Mouse (Mus musculus): ENCODE results near the gene Fam204a.

Gene Fam204a

DNA sequence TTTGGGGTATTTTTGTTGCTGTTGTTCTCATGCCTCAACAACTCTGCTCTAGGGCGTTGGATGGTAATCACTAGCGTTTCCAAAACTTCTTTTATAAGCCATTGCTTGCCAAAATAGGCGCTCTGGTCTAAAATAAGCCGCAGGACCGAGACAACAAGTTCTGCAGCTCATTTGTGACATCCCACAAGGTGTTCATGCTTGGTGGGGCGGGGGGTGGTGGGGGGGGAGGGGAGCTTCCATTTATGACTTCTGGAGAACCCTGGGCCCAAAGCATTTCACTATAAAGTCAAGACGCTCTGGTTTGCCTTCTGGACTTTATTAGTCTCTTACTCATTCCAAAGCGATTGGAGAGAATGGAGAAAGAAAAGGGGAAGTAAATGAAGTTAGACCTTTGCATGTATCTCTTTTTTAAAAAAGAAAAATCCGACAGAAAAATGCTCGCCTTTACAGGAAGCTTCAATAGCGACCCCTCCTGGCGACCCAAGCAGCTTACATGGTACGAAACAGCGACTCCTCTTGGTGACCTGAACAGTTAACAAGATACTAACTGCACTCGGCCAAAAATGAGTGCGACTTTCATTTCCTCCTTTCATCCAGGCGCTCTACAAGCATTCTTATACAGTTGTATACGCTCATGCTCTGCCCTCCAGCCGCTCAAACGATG is 65.8 kb downstream of the Fam204a start:
- peak in 1 of 2 experiments; percentile 5 for DNase-seq (ENCODE audit: low spot score in 2 of 2)

DNA sequence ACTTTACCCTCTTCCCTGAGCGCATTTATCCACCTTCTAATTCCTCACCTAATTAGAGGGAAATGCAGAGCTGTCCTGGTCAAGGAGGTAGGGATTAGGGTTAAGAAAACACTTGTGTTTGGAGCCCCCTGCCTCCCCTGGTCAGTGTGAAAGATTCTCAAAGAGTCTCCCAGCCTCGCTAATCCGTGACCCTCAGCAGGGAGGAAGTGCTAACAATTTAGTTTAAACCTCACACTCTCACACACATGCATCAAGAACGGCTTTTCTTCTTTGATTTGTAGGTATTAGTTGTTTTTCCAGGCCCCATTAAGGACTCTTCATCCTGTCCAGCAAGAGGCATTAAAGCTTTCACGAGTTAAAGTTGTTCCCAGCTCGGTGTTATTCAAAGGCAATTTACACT is 66.7 kb downstream of the Fam204a start:
- no peak for DNase-seq (ENCODE audit: low spot score in 2 of 2)

DNA sequence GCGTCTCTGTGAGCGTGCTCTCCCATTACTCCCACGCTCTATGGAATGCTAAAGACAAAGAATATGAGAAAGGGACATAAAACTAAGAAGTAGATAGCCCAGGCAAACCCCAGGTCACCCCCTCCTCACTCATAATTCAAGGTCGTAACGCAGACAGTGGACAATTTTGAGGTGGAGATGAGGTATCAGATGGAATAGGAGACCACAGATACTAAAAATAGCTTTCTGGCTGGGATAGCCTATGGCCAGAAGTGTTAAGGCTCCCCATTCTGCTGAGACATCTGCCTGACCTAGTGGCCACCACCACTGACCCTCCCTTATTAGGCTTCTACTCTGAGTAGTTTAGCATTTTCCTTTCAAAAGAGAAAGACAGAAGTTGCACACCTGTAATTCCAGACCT is 71.2 kb downstream of the Fam204a start:
- DNase-seq (ENCODE audit: low spot score in 2 of 2), result no peak

DNA sequence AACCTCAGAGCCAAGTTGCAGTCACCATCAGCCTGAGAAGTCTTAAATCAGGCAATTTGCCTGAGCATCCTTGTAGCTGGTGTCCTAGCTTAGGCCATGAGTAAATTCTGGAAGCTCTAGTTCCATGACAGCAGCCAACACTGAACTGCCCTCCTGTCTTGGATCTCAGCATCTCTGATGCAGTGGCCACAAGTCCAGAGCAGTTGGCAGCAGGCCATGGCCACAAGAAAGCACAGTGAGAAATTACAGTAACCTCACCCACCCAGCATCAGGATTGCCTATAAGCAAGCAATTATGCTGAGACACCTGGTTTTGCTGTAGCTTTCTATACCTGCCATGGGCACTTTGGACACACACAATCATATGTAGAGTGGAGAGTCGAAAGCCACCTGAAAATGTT is 73.4 kb downstream of the Fam204a start:
- DNase-seq (ENCODE audit: low spot score in 2 of 2), result no peak

DNA sequence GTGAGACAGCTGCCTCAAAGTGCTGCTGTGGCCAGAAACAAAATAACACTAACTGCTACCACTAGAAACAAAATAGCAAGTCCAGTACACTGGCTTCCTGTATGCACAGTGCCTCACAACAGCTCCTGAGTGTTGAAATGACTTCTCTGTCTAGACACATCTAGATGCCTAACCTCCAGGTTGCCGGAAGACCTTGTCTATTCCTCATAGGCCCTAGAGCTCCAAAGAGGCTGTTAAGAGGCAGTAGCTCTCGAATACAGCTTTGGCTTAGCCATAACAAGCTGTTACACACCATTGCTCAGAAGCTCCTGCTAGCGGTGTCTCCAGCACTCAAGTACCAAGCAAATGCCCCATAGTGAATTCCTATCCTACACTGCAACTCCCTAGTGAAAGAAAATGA is 76.4 kb downstream of the Fam204a start:
- no peak for DNase-seq (ENCODE audit: low spot score in 2 of 2)

DNA sequence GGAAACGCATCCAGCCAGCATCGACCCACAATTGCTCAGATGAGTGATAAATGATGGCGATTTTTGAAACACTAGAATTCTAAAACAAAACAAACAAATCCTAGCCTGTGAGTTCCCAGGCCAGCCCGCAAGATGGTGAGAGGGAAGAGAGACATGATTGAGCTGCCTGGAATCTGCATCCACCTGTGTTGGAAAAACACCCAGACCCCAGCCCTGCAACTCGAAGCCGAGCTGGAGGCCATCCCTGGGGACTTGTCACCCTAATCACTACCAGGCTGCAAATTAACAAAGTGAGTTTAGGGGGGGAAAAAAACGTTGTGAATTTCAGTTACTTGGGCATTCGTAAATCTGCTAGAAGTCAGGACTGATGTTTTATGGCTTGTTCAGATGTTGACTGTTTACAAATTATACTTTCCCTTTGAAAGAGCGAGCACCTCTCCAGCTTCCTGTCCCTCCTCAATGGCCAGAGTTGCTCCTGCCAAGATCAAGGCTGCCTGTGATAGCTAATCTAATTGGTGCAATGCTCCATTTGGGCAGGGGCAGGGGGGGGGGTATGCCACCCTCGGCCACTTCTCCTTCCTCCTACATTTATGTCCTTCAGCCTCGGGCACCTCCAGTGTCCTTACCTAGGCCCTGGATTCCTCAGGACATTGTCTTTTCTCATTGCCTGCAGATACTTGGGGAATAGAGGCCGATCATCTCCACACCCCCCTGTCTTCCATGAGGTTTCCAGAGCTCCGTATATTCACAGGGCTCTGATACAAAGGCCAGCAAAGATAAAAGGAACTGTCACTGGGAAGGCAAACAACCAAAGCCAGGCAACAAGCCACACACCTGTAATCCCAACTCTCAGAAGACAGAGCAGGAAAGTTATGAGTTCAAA is 77.2 kb downstream of the Fam204a start:
- no peak for DNase-seq (ENCODE audit: low spot score in 2 of 2)

Measured in right cerebral cortex, adult 2 months (tissue).